Mouse (Mus musculus) thymus, adult 2 months (tissue): ENCODE measurements around the gene Rhbdl3. TPM values are rescaled to one million over a fixed set of nuclear protein-coding genes. Genes with fewer than 3 reads are reported as not detected.
A peak's percentile ranks its signal among the peaks of the same experiment; 100 is the strongest.

Source experiments
- DNase-seq: peaks from one replicate; pipeline ENCODE4 v3.0.0; 2021
- H3K27ac ChIP-seq: fragments of 200-500 bp; 2 replicates; pipeline ENCODE4 v1.5.1; 2012; ENCODE audit warnings: low read length, control low read depth; ENCODE audit not compliant: control insufficient read depth, insufficient read depth
- H3K27me3 ChIP-seq: fragments of 200-500 bp; 2 replicates; pipeline ENCODE4 v1.6.1; 2012; ENCODE audit warnings: mild to moderate bottlenecking, low read length, moderate library complexity, mixed read lengths; ENCODE audit not compliant: control insufficient read depth, insufficient read depth
- H3K36me3 ChIP-seq: fragments of 200-500 bp; 2 replicates; pipeline ENCODE4 v1.6.1; 2012; ENCODE audit warnings: mild to moderate bottlenecking, low read length, moderate library complexity; ENCODE audit not compliant: control insufficient read depth, insufficient read depth
- H3K4me1 ChIP-seq: fragments of 200-500 bp; replicated peaks from 2 replicates; pipeline ENCODE4 v1.6.1; 2012; ENCODE audit warnings: low read length; ENCODE audit not compliant: control insufficient read depth, insufficient read depth
- H3K4me3 ChIP-seq: fragments of 200-500 bp; 2 replicates; pipeline ENCODE4 v1.5.1; 2012; ENCODE audit warnings: mild to moderate bottlenecking, low read length, control low read depth, moderate library complexity; ENCODE audit not compliant: control insufficient read depth, insufficient read depth
- CTCF ChIP-seq: fragments of 200-500 bp; IDR thresholded peaks from 2 replicates; pipeline ENCODE4 v1.5.1; 2012; ENCODE audit warnings: mild to moderate bottlenecking, control low read depth, low read length, moderate library complexity, borderline replicate concordance; ENCODE audit not compliant: control insufficient read depth, poor library complexity, insufficient read depth; ENCODE audit errors: extremely low read depth
- POLR2A ChIP-seq: fragments of 200-500 bp; IDR thresholded peaks from 2 replicates; pipeline ENCODE4 v1.6.1; 2012; ENCODE audit warnings: mild to moderate bottlenecking, low read length, control low read depth, moderate library complexity; ENCODE audit not compliant: control insufficient read depth, poor library complexity, insufficient read depth; ENCODE audit errors: extremely low read depth
- WGBS: fragments of 180-500 bp; shearing (Covaris S2); methylation state at CpG from one replicate; pipeline ENCODE4 v1.1.7; 2018; 5-methylcytosine and 5-hydroxymethylcytosine counted together
- polyA plus RNA-seq: library from polyadenylated mRNA; depleted of rRNA; stranded (reverse); fragments of >200 nt; gene quantifications from 2 replicates; pipeline ENCODE4 v1.2.3, GENCODE M21; 2012

The Rhbdl3 gene
- polyA plus RNA-seq, 1 experiment = 9.6 TPM

GRCm38 (mm10) chr11:80383019-80383625, 82.4 kb downstream of the Rhbdl3 start, which contains the start of gene Zfp207:
TSS of gene Zfp207 (plus strand) at chr11:80383279.
- Histone ChIP-seq H3K27me3 (no peaks in the 10 kb centered on the region), H3K4me1 (peaks cover 9% of the 10 kb centered on the region), H3K36me3 (peaks cover 21% of the 10 kb centered on the region), H3K4me3 (peak within 1 kb of the TSS; percentile 79), H3K27ac (peak within 1 kb of the TSS; percentile 85)
- TF ChIP-seq POLR2A (peak; percentile 83; the same call in 1 of the 2 replicates), CTCF (0 out of 2 replicates have a peak, but pooled peaks have one; percentile 16)
- peak; percentile 99 for DNase-seq
- WGBS = under 1% methylated on average over 33 of the region's 33 CpGs

GRCm38 (mm10) chr11:80383626-80384046, 82.9 kb downstream of the Rhbdl3 start:
- Histone ChIP-seq H3K27me3 (no peaks in the 10 kb centered on the region), H3K4me3 (peak overlapping the region; percentile 79), H3K4me1 (peaks cover 9% of the 10 kb centered on the region), H3K36me3 (peaks cover 26% of the 10 kb centered on the region), H3K27ac (peak overlapping the region; percentile 85)
- no peak for TF ChIP-seq CTCF
- no peak for TF ChIP-seq POLR2A
- WGBS = under 1% methylated on average over 20 of the region's 20 CpGs
- no peak for DNase-seq

GRCm38 (mm10) chr11:80384461-80384860, 83.7 kb downstream of the Rhbdl3 start:
- no peak for DNase-seq
- Histone ChIP-seq H3K27ac (no peak overlapping the region), H3K4me1 (peaks cover 9% of the 10 kb centered on the region), H3K4me3 (peak overlapping the region; percentile 51), H3K27me3 (no peaks in the 10 kb centered on the region), H3K36me3 (peaks cover 34% of the 10 kb centered on the region)
- TF ChIP-seq CTCF (no peak), POLR2A (no peak)

GRCm38 (mm10) chr11:80385055-80385454, 84.3 kb downstream of the Rhbdl3 start:
- peaks cover 9% of the 10 kb centered on the region for H3K4me1 ChIP-seq
- 7% methylated on average over 4 of the region's 4 CpGs for WGBS

GRCm38 (mm10) chr11:80386790-80387189, 86.1 kb downstream of the Rhbdl3 start:
- TF ChIP-seq CTCF (no peak), POLR2A (no peak)
- H3K4me1 ChIP-seq = peaks cover 9% of the 10 kb centered on the region
- DNase-seq = no peak
- WGBS = 83% methylated on average over 2 of the region's 2 CpGs
- H3K27me3 ChIP-seq = no peaks in the 10 kb centered on the region
- H3K36me3 ChIP-seq = peaks cover 56% of the 10 kb centered on the region
- H3K4me3 ChIP-seq = no peak overlapping the region
- H3K27ac ChIP-seq = no peak overlapping the region

More at GRCm38 (mm10) chr11:80385055-80385454, 84.3 kb downstream of the Rhbdl3 start:
- Histone ChIP-seq H3K27ac (no peak overlapping the region), H3K36me3 (peaks cover 40% of the 10 kb centered on the region), H3K27me3 (no peaks in the 10 kb centered on the region), H3K4me3 (peak overlapping the region; percentile 23; the same call in 1 of the 2 replicates)
- TF ChIP-seq CTCF (no peak), POLR2A (no peak)
- DNase-seq = no peak

GRCm38 (mm10) chr11:80389885-80390284, 89.2 kb downstream of the Rhbdl3 start:
- no peak overlapping the region for H3K27ac ChIP-seq
- DNase-seq = no peak
- peaks cover 83% of the 10 kb centered on the region for H3K36me3 ChIP-seq
- H3K4me3 ChIP-seq = no peak overlapping the region
- H3K4me1 ChIP-seq = peaks cover 6% of the 10 kb centered on the region
- 93% methylated on average over 1 of the region's 1 CpGs for WGBS
- TF ChIP-seq CTCF (no peak), POLR2A (no peak)
- no peaks in the 10 kb centered on the region for H3K27me3 ChIP-seq
